Comparison of ENCODE assay signal across 8 mouse cellular contexts in the genomic region with DNA sequence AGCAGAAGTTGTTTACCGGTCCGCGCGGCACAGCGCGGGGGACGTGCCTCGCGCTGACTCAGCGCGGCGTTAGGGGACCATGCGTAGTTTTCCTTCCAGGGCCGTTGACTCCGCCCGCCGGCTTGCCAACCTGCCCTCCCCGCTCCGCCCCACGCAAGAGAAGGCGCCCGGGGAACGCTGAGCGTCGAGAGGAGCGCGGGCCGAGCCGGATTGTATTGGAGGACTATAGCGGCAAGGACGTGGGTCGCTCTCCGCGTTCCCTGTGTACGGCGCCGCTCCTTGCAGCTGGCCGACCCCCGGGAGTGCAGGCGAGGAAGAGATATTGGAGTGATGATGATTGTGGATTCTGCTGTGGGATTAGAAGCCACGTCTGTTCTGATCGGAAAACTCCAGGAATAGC. TPM values are rescaled to one million over a fixed set of nuclear protein-coding genes. Genes with fewer than 3 reads are reported as not detected.
DNase-seq lines count a peak whose midpoint lies in the region; ATAC-seq and TF ChIP-seq lines count a peak whose summit lies in the region.

No protein-coding gene starts in this region.

- H3K4me1 ChIP-seq in heart, embryonic 11.5 days (ENCODE audit: control insufficient read depth, insufficient read depth, low read length), result no peaks in the 10 kb centered on the region
- H3K4me1 ChIP-seq in ES-E14 (ENCODE audit: control insufficient read depth in 2 of 2, insufficient read depth in 2 of 2, low read length in 2 of 2, poor library complexity in 1 of 2), result no peaks in the 10 kb centered on the region
- H3K4me1 ChIP-seq in midbrain, embryonic 11.5 days (ENCODE audit: control insufficient read depth, insufficient read depth, low read length), result no peaks in the 10 kb centered on the region

- intact Hi-C loops in heart, postnatal 36 days (cut with DNase I), result no loop called here
- intact Hi-C loops in left cerebral cortex, adult 2 months (cut with DNase I), result no loop called here

- no peak overlapping the region for H3K9ac ChIP-seq in heart, embryonic 11.5 days (ENCODE audit: low read depth, low read length)
- no peak overlapping the region for H3K9ac ChIP-seq in ES-E14 (ENCODE audit: insufficient read depth, low read depth, low read length, poor library complexity, severe bottlenecking)
- no peak overlapping the region for H3K9ac ChIP-seq in midbrain, embryonic 11.5 days (ENCODE audit: low read length)

- no peak overlapping the region for H3K27ac ChIP-seq in heart, embryonic 11.5 days (ENCODE audit: low read depth, low read length)
- H3K27ac ChIP-seq in ES-E14 (ENCODE audit: insufficient read depth, low read depth, low read length, poor library complexity, severe bottlenecking), result no peak overlapping the region
- no peak overlapping the region for H3K27ac ChIP-seq in midbrain, embryonic 11.5 days (ENCODE audit: low read depth, low read length)
- H3K27ac ChIP-seq in left cerebral cortex, adult 2 months, result no peak overlapping the region

- H3K4me2 ChIP-seq in heart, embryonic 11.5 days, result peak overlapping the region; percentile 39
- peak overlapping the region; percentile 17; the same call in 1 of the 2 replicates for H3K4me2 ChIP-seq in midbrain, embryonic 11.5 days

- 24% methylated on average over 42 of the region's 42 CpGs for WGBS in heart, embryonic 11.5 days (ENCODE audit: insufficient replicate concordance)
- 34% methylated on average over 42 of the region's 42 CpGs for WGBS in midbrain, embryonic 11.5 days

- no peak for ATAC-seq in heart, embryonic 11.5 days (replicated peaks; ENCODE audit: insufficient number of reproducible peaks, low FRiP score, low TSS enrichment)
- peak; percentile 35 for ATAC-seq in granulocyte monocyte progenitor cell, adult 5-6 weeks (replicated peaks; ENCODE audit: poor library complexity, severe bottlenecking)
- ATAC-seq in midbrain, embryonic 11.5 days (ENCODE audit: low FRiP score), result no peak

- H3K9me3 ChIP-seq in heart, embryonic 11.5 days (replicated peaks; ENCODE audit: control insufficient read depth, low read length), result no peaks in the 10 kb centered on the region; the same call in 1 of the 2 replicates
- no peaks in the 10 kb centered on the region for H3K9me3 ChIP-seq in ES-E14 (ENCODE audit: control insufficient read depth, insufficient read depth, low read depth, low read length)
- peaks cover 5% of the 10 kb centered on the region; the same call in 1 of the 2 replicates for H3K9me3 ChIP-seq in midbrain, embryonic 11.5 days (ENCODE audit: control insufficient read depth, low read length)

- DNase-seq in heart, postnatal 36 days, result no peak
- no peak for DNase-seq in ES-E14 (ENCODE audit: low read depth, low spot score)
- DNase-seq in midbrain, embryonic 11.5 days (ENCODE audit: low spot score, missing footprints), result no peak
- no peak for DNase-seq in testis, postnatal 10 days (ENCODE audit: low spot score)
- DNase-seq in urinary bladder, postnatal 10 days (ENCODE audit: low spot score), result no peak
- no peak for DNase-seq in left cerebral cortex, adult 2 months (ENCODE audit: extremely low spot score in 1 of 2, low spot score in 2 of 2)

- in situ Hi-C loops in ES-E14 (cut with MboI; ENCODE audit: low sequenced_read_pairs in 2 of 2, unreplicated experiment in 2 of 2), result no loop called here

- H3K27me3 ChIP-seq in heart, embryonic 11.5 days (ENCODE audit: control insufficient read depth, insufficient read depth, low read length), result no peaks in the 10 kb centered on the region
- no peaks in the 10 kb centered on the region for H3K27me3 ChIP-seq in midbrain, embryonic 11.5 days (ENCODE audit: control insufficient read depth, insufficient read depth, low read length)

- TF ChIP-seq CTCF in left cerebral cortex, adult 2 months (IDR thresholded peaks at IDR 0.05), result no peak

- H3K36me3 ChIP-seq in heart, embryonic 11.5 days (ENCODE audit: control insufficient read depth, insufficient read depth, low read length), result no peaks in the 10 kb centered on the region
- H3K36me3 ChIP-seq in ES-E14 (ENCODE audit: control insufficient read depth, insufficient read depth, low read length, poor library complexity, severe bottlenecking), result no peaks in the 10 kb centered on the region
- no peaks in the 10 kb centered on the region for H3K36me3 ChIP-seq in midbrain, embryonic 11.5 days (ENCODE audit: control insufficient read depth, insufficient read depth, low read length)

- peak overlapping the region; percentile 22; the same call in 1 of the 2 replicates for H3K4me3 ChIP-seq in heart, embryonic 11.5 days (ENCODE audit: low read depth, low read length)
- peak overlapping the region; percentile 47 to 61; a peak in 3 of 4 replicates for H3K4me3 ChIP-seq in ES-E14 (ENCODE audit: insufficient read depth in 1 of 2, low read depth in 1 of 2, low read length in 2 of 2, poor library complexity in 1 of 2, severe bottlenecking in 1 of 2)
- no peak overlapping the region for H3K4me3 ChIP-seq in midbrain, embryonic 11.5 days (ENCODE audit: low read depth, low read length)
- no peak overlapping the region for H3K4me3 ChIP-seq in left cerebral cortex, adult 2 months

TF ChIP-seq in ES-E14, 5 proteins besides CTCF, POLR2A, EP300 and RAD21:
- no peak for TF ChIP-seq ZC3H11A (IDR thresholded peaks at IDR 0.05; ENCODE audit: borderline replicate concordance, low read depth, low read length)
- no peak for TF ChIP-seq CHD2 (IDR thresholded peaks at IDR 0.05; ENCODE audit: low read depth, low read length)
- peak; percentile 45; the same call in 1 of the 2 replicates for TF ChIP-seq MAFK (IDR thresholded peaks at IDR 0.05; ENCODE audit: insufficient read depth, low read depth, low read length)
- no peak for TF ChIP-seq ZNF384 (IDR thresholded peaks at IDR 0.05; ENCODE audit: low read depth, low read length)
- TF ChIP-seq HCFC1 (IDR thresholded peaks at IDR 0.05; ENCODE audit: borderline replicate concordance, insufficient read depth, low read length), result no peak

RNA-seq across cellular contexts. Expression of gene Cd209c, which starts 39.7 kb away (rescaled TPM):
- polyA plus RNA-seq in heart, embryonic 11.5 days (2014; fragmentation: Nextera tagmentation; extraction: Ambion mirVana), result 0.23 and 0.62 TPM in 2 replicates
- under 1 TPM in 1 of 2 experiments, not detected in 1; 0.41 TPM for total RNA-seq in heart, postnatal 36 days (2021)
- 0.74 and 1.7 TPM in 2 replicates for total RNA-seq in ES-E14 (2012; rRNA removed)
- total RNA-seq in granulocyte monocyte progenitor cell, adult 5-6 weeks (2014; fragmentation: Nextera tagmentation), result not detected in 2 replicates
- not detected in 2 replicates for total RNA-seq in granulocyte monocyte progenitor cell, adult 5-6 weeks (2017)
- 0.40 and 0.56 TPM in 2 replicates for polyA plus RNA-seq in midbrain, embryonic 11.5 days (2014; fragmentation: Nextera tagmentation; extraction: Ambion mirVana)
- under 1 TPM; 0.30 to 0.34 TPM for total RNA-seq in left cerebral cortex, adult 2 months (2021)

Comparison
In these comparisons a context has a peak if more than half of its experiments do, and no peak if none do; other contexts are left out.
1. H3K4me3 ChIP-seq: peak in heart, embryonic 11.5 days (single experiment) and ES-E14 (2 of 2); none in midbrain, embryonic 11.5 days (single experiment) and left cerebral cortex, adult 2 months (single experiment).